Mouse (Mus musculus): ENCODE data around the gene Glyr1.

Glyr1 gene

DNA sequence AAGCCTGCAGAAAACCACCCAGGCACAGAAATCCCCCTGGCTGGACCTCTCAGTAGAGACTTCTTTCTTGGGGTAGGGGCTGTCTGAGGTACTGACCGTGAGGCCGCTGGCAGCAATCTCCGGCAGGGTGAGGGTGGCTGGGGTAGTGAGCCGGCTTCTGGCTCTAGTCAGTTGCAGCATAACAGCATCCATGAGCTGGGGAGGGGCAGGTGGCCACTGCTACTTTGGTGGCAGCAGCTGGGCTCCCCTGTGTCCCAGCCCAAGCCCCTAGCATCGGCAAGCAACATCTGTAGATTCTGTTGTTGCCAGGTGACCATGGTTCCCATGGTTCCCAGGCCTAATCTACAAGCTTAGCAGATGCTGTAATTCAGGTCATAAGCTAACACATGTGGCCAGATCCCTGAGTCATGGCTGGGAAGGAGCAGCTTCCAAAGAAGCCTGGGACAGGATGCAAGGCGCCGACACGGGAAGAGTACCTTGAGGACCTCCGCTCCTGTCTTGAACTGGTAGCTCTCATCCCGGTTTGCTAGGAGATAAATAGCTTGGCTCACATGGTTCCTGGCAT, 39.2 kb downstream of the Glyr1 start:
- DNase-seq: no peak

GRCm38 (mm10) chr16:5008076-5008475, 41.6 kb downstream of the Glyr1 start:
- DNase-seq: no peak

DNA sequence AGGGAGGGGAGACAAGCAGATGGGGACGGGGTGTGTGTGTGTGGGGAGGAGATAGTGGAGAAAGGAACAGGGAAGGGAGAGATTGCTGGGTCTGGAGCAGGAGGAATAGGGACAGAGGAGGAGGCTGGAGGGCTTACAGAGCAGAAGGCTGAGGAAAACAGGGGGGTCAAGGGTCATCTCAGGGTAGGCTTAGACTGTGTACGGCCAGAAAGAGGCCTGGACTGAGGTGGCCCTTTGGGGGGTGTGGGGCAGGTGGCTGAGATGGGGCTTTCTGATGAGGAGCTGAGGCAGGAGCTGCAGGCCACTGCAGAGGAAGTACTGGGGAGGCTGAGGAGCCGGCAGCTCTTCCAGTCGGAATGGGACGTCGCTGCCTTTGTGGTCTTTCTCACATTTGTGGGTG, 42.2 kb downstream of the Glyr1 start:
- no peak for DNase-seq

GRCm38 (mm10) chr16:5007067-5007466, 42.6 kb downstream of the Glyr1 start, which contains the start of gene Smim22:
Gene Smim22, plus strand, starts transcription at chr16:5007288.
- no peak for DNase-seq

GRCm38 (mm10) chr16:5000611-5001010, 49.1 kb downstream of the Glyr1 start:
- no peak for DNase-seq

DNA sequence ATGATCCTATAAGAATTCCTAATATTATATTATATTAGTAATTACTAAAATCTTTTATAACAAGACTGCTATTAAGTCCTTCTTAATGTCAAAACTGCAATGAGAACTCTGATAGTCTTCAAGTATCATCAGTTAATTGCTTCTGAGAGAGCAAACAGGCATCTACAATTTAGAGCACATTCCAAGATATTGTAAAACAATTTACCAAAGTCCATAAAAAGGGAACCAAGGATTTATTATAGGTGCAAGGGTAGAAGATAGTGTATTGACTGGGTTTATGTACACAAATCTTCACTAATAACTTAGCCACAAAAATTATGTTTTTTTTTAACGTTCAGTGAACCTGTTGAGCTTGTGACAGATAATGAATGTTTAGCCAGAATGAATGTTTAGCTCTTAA, 50.7 kb downstream of the Glyr1 start:
- DNase-seq: no peak

- DNase-seq: no peak
Measured at GRCm38 (mm10) chr16:4997553-4997952, 52.1 kb downstream of the Glyr1 start, which contains the start of gene Sept12. Gene Sept12, minus strand, starts transcription at chr16:4997852.

DNA sequence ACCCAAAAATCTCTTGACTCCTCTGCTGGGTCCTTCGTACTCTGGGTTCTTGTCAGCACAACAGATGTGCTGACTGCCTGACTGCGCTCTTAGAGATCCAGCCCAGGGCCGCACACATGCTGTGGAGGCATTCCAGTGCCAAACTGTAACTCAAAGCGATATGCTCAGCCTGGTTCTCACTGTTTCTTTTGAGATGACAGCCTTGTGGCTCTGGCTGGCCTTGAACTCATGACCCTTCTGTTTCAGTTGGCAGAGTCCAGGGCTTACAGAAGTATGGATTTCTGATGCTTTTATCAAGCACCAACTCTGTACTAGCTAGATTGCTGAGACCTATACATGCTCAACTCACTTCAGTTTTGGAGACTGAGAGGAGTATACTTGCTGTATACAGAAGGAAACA, 56.4 kb downstream of the Glyr1 start:
- no peak for DNase-seq

GRCm38 (mm10) chr16:4984717-4985116, 64.9 kb downstream of the Glyr1 start:
- DNase-seq: no peak

GRCm38 (mm10) chr16:4979755-4980380, 69.8 kb downstream of the Glyr1 start:
- DNase-seq: no peak

- DNase-seq: peak; percentile 67
Measured at GRCm38 (mm10) chr16:4978275-4979051, 71.2 kb downstream of the Glyr1 start.

DNA sequence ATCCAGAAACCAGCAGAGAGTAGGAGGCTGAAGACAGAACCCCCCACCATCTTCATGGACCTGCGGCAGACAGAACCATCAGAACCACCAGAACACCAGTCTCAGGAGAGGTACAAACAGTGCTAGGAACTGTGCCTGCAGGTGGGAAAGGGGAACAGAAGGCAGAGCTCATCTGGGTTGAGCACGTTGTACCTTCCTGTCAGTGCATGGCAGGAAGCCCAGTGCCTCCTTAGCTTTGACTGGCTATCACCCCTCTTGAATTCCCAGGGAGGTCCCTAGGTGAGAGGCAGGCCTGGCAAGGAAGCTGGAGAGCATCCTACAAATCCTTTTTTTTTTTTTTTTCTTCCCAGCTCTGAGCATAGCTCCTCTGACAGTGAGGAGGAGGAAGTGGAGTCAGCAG, 73.5 kb downstream of the Glyr1 start:
- peak; percentile 54 for DNase-seq

GRCm38 (mm10) chr16:4974521-4974920, 75.1 kb downstream of the Glyr1 start:
- DNase-seq: no peak

DNA sequence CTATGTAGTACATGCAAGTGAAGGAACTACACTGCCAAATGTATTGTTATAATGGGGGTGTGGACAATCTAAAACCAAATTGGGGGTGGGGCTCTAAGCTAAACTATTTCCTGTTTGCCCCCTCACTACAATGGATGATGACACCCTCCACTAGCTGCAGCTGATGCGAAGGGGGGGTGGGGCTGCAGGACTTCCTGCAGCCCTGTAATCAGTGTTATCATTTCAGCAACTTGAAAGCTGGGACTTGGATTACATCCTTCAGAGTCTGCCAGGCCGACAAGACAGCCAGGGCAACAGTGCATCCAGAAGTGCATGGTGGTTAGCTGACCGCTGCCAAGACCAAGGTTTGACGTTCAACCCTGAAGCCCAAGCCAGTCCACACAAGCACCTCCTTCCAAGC, 78.0 kb downstream of the Glyr1 start:
- no peak for DNase-seq

DNA sequence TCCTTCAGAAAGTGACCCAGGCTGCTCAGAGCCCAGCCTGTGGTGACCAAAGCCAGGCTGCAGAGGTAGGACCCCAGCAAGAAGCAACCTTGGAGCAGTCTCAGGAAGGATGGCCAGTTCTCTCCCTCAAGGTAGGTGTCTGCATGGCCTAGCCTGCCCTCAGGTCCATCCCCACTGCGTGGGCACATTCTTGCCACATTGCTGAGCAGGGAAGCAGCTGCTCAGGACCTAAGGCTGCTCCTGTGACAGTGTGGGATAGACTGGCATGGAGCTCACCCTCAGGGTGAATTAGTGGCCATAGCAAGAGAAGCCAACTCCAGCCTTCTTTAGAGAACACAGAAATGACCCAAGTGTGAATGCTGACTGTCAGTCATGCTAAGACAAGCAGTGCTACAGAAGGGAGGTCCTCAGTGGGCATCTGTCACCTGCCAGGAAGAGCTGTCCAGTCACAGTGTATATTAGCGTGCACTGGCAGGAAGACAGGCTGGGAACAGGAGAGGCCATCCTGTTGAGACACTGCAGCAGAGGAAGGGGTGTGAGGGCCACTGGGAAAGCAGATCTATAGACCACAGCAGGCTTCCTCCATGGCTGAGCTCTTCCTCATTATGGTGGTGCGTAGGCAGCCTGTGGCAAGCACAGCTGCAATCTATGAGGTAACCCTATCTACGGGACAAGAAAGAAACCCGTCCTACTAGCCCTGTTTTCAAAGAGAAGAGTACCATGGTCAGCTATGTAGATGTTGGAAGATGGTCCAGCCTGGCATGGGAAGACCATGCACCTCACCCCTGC, 80.4 kb downstream of the Glyr1 start:
- DNase-seq: no peak

DNA sequence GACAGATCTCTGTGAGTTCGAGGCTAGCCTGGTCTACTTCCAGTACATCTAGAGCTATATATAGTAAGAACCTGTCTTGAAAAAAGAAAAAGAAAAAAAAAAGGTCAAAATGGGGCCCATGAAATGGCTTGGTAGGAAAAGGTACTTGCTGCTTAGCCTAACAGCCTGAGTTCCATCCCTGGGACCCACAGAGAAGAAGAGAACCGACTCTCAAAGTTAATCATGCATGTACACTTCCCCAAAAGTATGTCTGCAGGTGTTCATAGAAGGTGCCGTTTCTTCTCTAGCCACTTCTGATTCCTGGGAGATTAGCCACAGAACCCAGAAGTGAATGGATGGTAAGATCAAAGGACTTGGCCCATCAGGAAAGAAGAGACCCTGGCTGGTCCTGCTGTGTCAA, 81.2 kb downstream of the Glyr1 start:
- DNase-seq: no peak

DNA sequence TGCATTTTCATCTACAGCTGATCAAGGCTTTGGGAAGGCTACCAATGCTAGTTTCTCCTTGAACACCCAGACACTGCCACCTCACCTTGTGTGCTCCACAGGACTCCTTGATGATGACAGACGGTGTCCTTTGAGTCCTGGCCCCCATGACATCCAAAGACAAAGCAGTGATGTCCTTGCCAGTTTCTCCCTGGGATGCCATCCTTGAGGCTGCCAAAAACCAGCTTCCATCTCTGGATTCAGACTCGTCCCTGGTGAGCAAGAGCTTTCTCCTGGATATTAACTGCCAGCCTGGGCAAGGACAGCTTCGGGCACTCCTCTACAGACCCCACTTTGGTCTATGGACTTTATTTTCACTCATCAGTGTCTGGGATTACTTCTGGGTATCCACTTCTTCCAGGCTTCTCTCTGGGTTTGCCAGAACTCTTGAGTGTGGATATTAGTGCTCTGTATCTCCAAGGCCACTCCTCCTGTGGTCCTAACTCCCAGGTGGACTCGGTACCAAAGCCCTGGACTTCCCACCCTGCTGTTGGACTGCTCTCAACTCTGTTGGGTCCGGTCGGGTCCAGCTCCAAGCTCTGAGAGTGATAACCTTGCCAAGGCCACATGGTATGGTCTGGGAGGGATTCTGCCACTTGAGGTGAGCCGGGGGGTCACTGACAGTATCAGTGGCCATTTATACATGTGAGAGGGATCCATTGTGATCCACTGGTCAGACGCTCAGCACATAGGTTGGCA, 84.1 kb downstream of the Glyr1 start:
- DNase-seq: no peak

GRCm38 (mm10) chr16:4964731-4965391, 84.8 kb downstream of the Glyr1 start:
- DNase-seq: no peak
